Mouse (Mus musculus) naive thymus-derived CD4-positive, alpha-beta T cell, adult 5 months (primary cell): ENCODE data around the gene Lrrc32. TPM values are rescaled to one million over a fixed set of nuclear protein-coding genes. Genes with fewer than 3 reads are reported as not detected.

Source experiments
- polyA plus RNA-seq: library from polyadenylated mRNA; unstranded; fragments of 100-300 nt; shearing (Covaris generic); gene quantifications from one replicate; pipeline ENCODE4 v1.2.1, GENCODE M21; 2017

The Lrrc32 gene
- polyA plus RNA-seq = 24.2 TPM

DNA sequence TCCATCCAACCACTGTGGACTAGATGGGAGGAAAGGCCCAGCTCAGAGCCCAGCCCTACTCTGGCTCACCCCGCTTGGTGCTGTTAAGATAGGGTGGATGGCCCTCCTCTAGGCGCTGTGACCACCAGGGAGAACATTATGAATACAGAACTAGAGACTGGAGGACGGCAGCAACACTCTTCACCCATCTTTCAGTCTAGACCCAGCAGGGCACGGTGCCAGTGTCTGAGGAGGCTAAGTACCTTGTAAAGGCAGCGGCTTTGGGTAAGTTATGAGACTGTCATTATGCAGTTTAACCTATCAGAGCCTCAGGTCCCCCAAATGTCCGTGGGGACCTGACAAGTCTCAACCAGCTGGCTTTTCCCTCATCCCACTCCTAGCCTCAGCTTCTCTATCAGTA, at the start of gene Lrrc32:
Lrrc32 (plus strand) TSS at position 153 of the 400 bp plus-strand sequence.

DNA sequence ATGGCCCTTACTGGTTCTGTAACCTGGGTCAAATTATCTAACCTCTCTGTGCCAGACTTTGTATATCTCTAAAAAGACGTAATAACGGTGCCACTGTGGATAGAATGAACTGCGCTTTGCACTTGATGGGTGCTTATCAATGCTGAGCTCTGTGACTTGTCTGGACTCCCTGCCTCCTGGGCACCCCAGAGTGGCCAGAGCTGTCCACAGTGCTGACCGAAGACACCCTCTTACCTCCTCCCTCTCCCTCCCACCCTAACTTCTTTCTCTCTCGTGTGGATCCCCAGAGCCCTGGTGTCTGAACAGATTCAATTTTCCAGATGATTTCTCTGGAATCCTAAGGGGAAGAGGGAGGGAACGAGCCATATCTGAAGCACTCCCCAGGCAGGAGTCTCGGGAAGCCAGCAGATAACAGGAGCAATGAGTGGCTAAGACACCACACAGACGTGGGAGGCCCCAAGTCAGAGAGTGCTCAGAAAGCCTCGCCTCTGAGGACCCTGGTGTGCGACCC, 49.1 kb upstream of the Lrrc32 start, which contains the start of gene Gucy2d:
Gucy2d (plus strand) TSS at position 461 of the 511 bp plus-strand sequence.

Other genes with a start within 250 kb of the Lrrc32 start
- gene Acer3, start 168.1 kb upstream of the Lrrc32 start, polyA plus RNA-seq = 13.0 TPM
- gene Tsku, start 128.0 kb upstream of the Lrrc32 start, polyA plus RNA-seq = not detected
- not detected for gene Gucy2d, start 48.9 kb upstream of the Lrrc32 start, polyA plus RNA-seq
- gene Emsy, start 167.5 kb downstream of the Lrrc32 start, polyA plus RNA-seq = 83.2 TPM
- gene Thap12, start 213.8 kb downstream of the Lrrc32 start, polyA plus RNA-seq = 50.3 TPM